Mouse (Mus musculus): Measurements from ENCODE around the gene Golga7b. TPM values are rescaled to one million over a fixed set of nuclear protein-coding genes. Genes with fewer than 3 reads are reported as not detected.

Gene Golga7b
- polyA plus RNA-seq, 1 experiment from 2014 or later, result 0.33 TPM

DNA sequence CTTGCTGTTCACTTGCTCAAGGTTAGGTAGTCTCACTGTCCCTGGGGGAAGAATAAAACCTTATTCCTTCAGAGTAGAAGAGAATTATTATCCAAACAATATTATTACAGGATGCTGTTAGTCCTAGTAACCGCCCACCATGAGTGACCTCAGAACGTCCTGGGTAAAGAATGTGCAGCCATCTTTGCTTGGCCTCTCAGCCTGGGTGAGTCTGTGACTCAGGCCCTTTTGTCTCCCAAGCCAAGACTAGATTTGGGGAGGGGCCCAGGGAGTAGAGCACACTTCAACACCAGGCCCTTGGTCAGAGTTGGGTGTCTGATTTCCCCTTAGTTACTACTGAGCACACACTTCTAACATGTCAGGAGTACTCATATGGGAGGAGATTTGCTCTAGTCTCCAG, 32.8 kb upstream of the Golga7b start:
- Histone ChIP-seq H3K36me3 (ENCODE audit: control insufficient read depth, insufficient read depth) (no peaks in the 10 kb centered on the region), H3K9me3 (replicated peaks; ENCODE audit: control insufficient read depth, low read length) (no peaks in the 10 kb centered on the region), H3K4me3 (ENCODE audit: low read length) (no peak overlapping the region), H3K27ac (ENCODE audit: low read length) (no peak overlapping the region), H3K4me1 (ENCODE audit: control insufficient read depth, insufficient read depth, low read length) (no peaks in the 10 kb centered on the region; the same call in 1 of the 2 replicates), H3K27me3 (ENCODE audit: control insufficient read depth, insufficient read depth, low read length) (no peaks in the 10 kb centered on the region), H3K4me2 (ENCODE audit: low read depth, low read length) (no peak overlapping the region), H3K9ac (ENCODE audit: low read length) (no peak overlapping the region)
- no peak for ATAC-seq (replicated peaks; ENCODE audit: extremely low read depth, insufficient read depth, low FRiP score)
- 70% methylated on average over 2 of the region's 2 CpGs for WGBS

GRCm38 (mm10) chr19:42216699-42217373, 30.5 kb upstream of the Golga7b start:
- Histone ChIP-seq H3K27ac (ENCODE audit: low read length) (no peak overlapping the region), H3K4me3 (ENCODE audit: low read length) (no peak overlapping the region), H3K4me1 (ENCODE audit: control insufficient read depth, insufficient read depth, low read length) (no peaks in the 10 kb centered on the region; the same call in 1 of the 2 replicates), H3K36me3 (ENCODE audit: control insufficient read depth, insufficient read depth) (no peaks in the 10 kb centered on the region), H3K9ac (ENCODE audit: low read length) (no peak overlapping the region), H3K4me2 (ENCODE audit: low read depth, low read length) (no peak overlapping the region), H3K9me3 (replicated peaks; ENCODE audit: control insufficient read depth, low read length) (no peaks in the 10 kb centered on the region), H3K27me3 (ENCODE audit: control insufficient read depth, insufficient read depth, low read length) (no peaks in the 10 kb centered on the region)
- no peak for ATAC-seq (replicated peaks; ENCODE audit: extremely low read depth, insufficient read depth, low FRiP score)
- 67% methylated on average over 7 of the region's 7 CpGs for WGBS

DNA sequence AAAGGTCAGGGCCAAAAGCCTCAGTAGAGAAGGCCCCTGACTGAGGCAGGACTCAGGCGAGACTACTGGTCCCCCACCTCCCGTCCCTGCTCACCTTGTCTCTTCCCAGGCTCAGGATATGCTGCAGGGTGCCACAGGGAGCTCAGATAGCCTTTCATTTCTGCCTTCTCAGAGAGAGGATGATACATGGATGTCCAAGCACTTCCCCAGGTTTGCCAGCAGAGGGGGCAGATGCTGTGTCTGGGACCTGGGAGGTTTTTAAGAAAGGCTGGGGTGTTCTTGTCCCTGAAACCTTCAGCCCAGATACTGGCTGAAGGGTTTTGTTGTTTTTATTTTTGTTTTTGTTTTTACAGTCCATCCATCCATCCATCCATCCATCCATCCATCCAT, 30.0 kb upstream of the Golga7b start:
- Histone ChIP-seq H3K27me3 (ENCODE audit: control insufficient read depth, insufficient read depth, low read length) (no peaks in the 10 kb centered on the region), H3K27ac (ENCODE audit: low read length) (no peak overlapping the region), H3K9ac (ENCODE audit: low read length) (no peak overlapping the region), H3K4me1 (ENCODE audit: control insufficient read depth, insufficient read depth, low read length) (no peaks in the 10 kb centered on the region), H3K9me3 (replicated peaks; ENCODE audit: control insufficient read depth, low read length) (no peaks in the 10 kb centered on the region), H3K4me3 (ENCODE audit: low read length) (no peak overlapping the region), H3K4me2 (ENCODE audit: low read depth, low read length) (no peak overlapping the region), H3K36me3 (ENCODE audit: control insufficient read depth, insufficient read depth) (no peaks in the 10 kb centered on the region)
- ATAC-seq (replicated peaks; ENCODE audit: extremely low read depth, insufficient read depth, low FRiP score), result no peak
- 0% methylated on average over 2 of the region's 2 CpGs for WGBS

DNA sequence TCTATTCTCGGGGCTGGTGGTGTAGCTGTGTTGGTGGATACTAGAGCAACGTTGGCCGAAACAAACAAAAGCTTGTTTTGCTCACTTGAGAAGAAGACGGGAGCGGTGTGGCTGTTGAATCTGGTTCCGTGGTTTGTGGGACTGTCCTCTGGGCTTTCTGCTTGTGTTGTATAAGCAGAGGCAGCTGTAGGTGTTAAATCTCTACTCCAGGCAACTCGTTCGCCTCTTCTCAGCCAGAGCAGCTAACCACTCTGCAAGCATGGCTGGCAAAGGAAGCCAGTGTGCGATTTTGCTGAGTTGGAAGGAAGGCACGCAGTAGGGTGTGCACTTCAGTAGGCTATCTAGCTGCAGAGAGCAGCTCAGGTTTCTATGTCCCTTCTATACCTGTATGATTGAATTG, 20.9 kb upstream of the Golga7b start:
- ATAC-seq (replicated peaks; ENCODE audit: extremely low read depth, insufficient read depth, low FRiP score), result no peak

DNA sequence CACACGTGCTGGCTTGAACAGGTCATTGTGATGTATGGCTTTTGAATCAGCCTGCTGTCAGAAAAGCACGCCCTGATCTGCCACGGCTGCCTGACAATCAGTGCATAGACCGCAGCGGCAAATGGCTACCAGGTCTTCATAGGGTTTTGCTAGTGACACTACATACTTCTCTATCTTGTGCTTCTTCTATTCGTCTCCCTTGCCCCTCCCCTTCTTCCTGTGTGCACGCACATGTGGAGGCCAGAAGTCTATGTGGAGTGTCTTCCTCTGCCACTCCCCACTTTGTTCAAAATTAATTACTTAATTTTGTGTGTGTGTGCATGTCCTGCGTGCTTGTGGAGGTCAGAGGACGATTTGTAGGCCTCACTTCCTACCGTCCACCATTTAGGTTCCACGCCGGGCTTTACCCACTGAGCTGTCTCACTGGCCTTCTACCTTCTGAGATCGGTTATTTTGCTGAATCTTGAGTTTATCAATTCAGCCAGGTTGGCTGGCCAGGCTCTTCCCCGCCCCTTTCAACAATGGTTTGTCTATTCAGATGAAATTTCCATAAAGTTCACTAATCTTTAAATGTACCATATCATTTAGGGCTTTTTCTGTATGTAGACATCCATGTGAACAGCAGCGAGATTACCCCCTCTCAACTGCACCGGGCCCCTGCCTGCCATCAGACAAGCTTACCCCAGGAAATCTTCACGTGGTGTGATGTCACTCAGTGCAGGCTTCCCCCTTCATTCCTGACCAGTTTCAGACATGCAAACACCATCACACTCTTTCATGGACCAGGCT, 17.7 kb upstream of the Golga7b start:
- WGBS, result 76% methylated on average over 17 of the region's 17 CpGs
- H3K36me3 ChIP-seq (ENCODE audit: control insufficient read depth, insufficient read depth), result no peaks in the 10 kb centered on the region
- H3K4me3 ChIP-seq (ENCODE audit: low read length), result no peak overlapping the region
- no peak for ATAC-seq (replicated peaks; ENCODE audit: extremely low read depth, insufficient read depth, low FRiP score)
- H3K27ac ChIP-seq (ENCODE audit: low read length), result no peak overlapping the region
- H3K9me3 ChIP-seq (replicated peaks; ENCODE audit: control insufficient read depth, low read length), result no peaks in the 10 kb centered on the region
- H3K4me1 ChIP-seq (ENCODE audit: control insufficient read depth, insufficient read depth, low read length), result no peaks in the 10 kb centered on the region
- no peaks in the 10 kb centered on the region for H3K27me3 ChIP-seq (ENCODE audit: control insufficient read depth, insufficient read depth, low read length)
- H3K4me2 ChIP-seq (ENCODE audit: low read depth, low read length), result no peak overlapping the region
- H3K9ac ChIP-seq (ENCODE audit: low read length), result no peak overlapping the region

More for the DNA sequence above, 20.9 kb upstream of the Golga7b start:
- WGBS, result 75% methylated on average over 10 of the region's 10 CpGs
- Histone ChIP-seq H3K4me1 (ENCODE audit: control insufficient read depth, insufficient read depth, low read length) (no peaks in the 10 kb centered on the region), H3K36me3 (ENCODE audit: control insufficient read depth, insufficient read depth) (no peaks in the 10 kb centered on the region), H3K9ac (ENCODE audit: low read length) (no peak overlapping the region), H3K4me2 (ENCODE audit: low read depth, low read length) (no peak overlapping the region), H3K27ac (ENCODE audit: low read length) (no peak overlapping the region), H3K27me3 (ENCODE audit: control insufficient read depth, insufficient read depth, low read length) (no peaks in the 10 kb centered on the region; the same call in 1 of the 2 replicates), H3K4me3 (ENCODE audit: low read length) (no peak overlapping the region), H3K9me3 (replicated peaks; ENCODE audit: control insufficient read depth, low read length) (no peaks in the 10 kb centered on the region)

GRCm38 (mm10) chr19:42230288-42230568, 17.1 kb upstream of the Golga7b start:
- WGBS, result 58% methylated on average over 5 of the region's 5 CpGs
- Histone ChIP-seq H3K27ac (ENCODE audit: low read length) (no peak overlapping the region), H3K4me3 (ENCODE audit: low read length) (no peak overlapping the region), H3K36me3 (ENCODE audit: control insufficient read depth, insufficient read depth) (no peaks in the 10 kb centered on the region), H3K9me3 (replicated peaks; ENCODE audit: control insufficient read depth, low read length) (no peaks in the 10 kb centered on the region), H3K4me2 (ENCODE audit: low read depth, low read length) (no peak overlapping the region), H3K4me1 (ENCODE audit: control insufficient read depth, insufficient read depth, low read length) (no peaks in the 10 kb centered on the region), H3K9ac (ENCODE audit: low read length) (no peak overlapping the region), H3K27me3 (ENCODE audit: control insufficient read depth, insufficient read depth, low read length) (no peaks in the 10 kb centered on the region)
- ATAC-seq (replicated peaks; ENCODE audit: extremely low read depth, insufficient read depth, low FRiP score), result no peak

GRCm38 (mm10) chr19:42230986-42231385, 16.4 kb upstream of the Golga7b start:
- Histone ChIP-seq H3K27ac (ENCODE audit: low read length) (no peak overlapping the region), H3K9me3 (replicated peaks; ENCODE audit: control insufficient read depth, low read length) (no peaks in the 10 kb centered on the region), H3K4me3 (ENCODE audit: low read length) (no peak overlapping the region), H3K4me2 (ENCODE audit: low read depth, low read length) (no peak overlapping the region), H3K36me3 (ENCODE audit: control insufficient read depth, insufficient read depth) (no peaks in the 10 kb centered on the region), H3K9ac (ENCODE audit: low read length) (no peak overlapping the region), H3K27me3 (ENCODE audit: control insufficient read depth, insufficient read depth, low read length) (no peaks in the 10 kb centered on the region), H3K4me1 (ENCODE audit: control insufficient read depth, insufficient read depth, low read length) (no peaks in the 10 kb centered on the region)
- ATAC-seq (replicated peaks; ENCODE audit: extremely low read depth, insufficient read depth, low FRiP score), result no peak
- WGBS, result 86% methylated on average over 13 of the region's 13 CpGs

DNA sequence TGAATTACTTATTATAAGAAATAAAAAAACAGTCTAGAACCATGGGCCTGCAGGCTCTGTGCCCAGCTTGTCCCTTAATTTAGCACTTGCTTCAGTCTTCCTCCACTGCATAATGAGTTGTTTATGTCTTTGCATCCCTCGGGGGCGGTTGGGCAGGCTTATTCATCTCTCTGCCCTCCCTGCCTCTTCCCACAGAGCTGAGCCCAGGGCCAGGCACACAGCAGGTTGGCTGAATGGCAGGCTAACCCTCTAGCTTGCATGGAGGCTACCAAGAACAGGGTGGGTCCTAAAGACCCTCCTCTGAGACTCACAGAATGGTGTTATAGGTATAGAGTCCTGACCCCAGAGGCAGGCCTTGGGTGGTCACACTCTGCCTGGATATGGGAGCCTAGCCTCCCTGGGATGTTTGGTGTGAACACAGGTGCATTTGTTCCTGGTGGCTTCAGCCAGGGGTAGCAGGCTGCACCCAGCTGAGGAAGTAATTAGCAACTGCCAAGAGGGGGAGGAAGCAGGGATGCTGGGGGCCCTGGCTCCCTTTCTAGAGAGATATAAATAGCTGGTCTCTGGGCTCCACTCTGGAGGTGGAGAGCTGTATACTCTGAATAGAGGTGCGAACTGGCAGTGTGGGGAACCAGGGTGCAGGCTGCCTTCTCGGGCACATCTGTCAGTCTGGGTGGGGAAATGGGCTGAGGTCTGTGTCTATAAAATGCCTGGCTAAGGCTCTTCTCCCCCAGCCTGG, 9.6 kb upstream of the Golga7b start:
- H3K27ac ChIP-seq (ENCODE audit: low read length), result peak overlapping the region; percentile 91
- ATAC-seq (replicated peaks; ENCODE audit: extremely low read depth, insufficient read depth, low FRiP score), result peak; percentile 75
- no peaks in the 10 kb centered on the region for H3K36me3 ChIP-seq (ENCODE audit: control insufficient read depth, insufficient read depth)
- H3K9ac ChIP-seq (ENCODE audit: low read length), result 0 out of 2 replicates have a peak overlapping the region, but pooled peaks have one; percentile 32
- H3K27me3 ChIP-seq (ENCODE audit: control insufficient read depth, insufficient read depth, low read length), result no peaks in the 10 kb centered on the region
- peak overlapping the region; percentile 59 for H3K4me2 ChIP-seq (ENCODE audit: low read depth, low read length)
- WGBS, result 20% methylated on average over 4 of the region's 4 CpGs
- H3K4me1 ChIP-seq (ENCODE audit: control insufficient read depth, insufficient read depth, low read length), result peaks cover 9% of the 10 kb centered on the region
- no peak overlapping the region for H3K4me3 ChIP-seq (ENCODE audit: low read length)
- no peaks in the 10 kb centered on the region for H3K9me3 ChIP-seq (replicated peaks; ENCODE audit: control insufficient read depth, low read length)

GRCm38 (mm10) chr19:42238341-42238715, 9.0 kb upstream of the Golga7b start:
- H3K9me3 ChIP-seq (replicated peaks; ENCODE audit: control insufficient read depth, low read length), result no peaks in the 10 kb centered on the region
- no peak overlapping the region for H3K4me3 ChIP-seq (ENCODE audit: low read length)
- ATAC-seq (replicated peaks; ENCODE audit: extremely low read depth, insufficient read depth, low FRiP score), result peak; percentile 92
- H3K4me1 ChIP-seq (ENCODE audit: control insufficient read depth, insufficient read depth, low read length), result peaks cover 9% of the 10 kb centered on the region
- H3K36me3 ChIP-seq (ENCODE audit: control insufficient read depth, insufficient read depth), result no peaks in the 10 kb centered on the region
- WGBS, result 32% methylated on average over 7 of the region's 7 CpGs
- H3K27ac ChIP-seq (ENCODE audit: low read length), result peak overlapping the region; percentile 91
- H3K9ac ChIP-seq (ENCODE audit: low read length), result 0 out of 2 replicates have a peak overlapping the region, but pooled peaks have one; percentile 32
- no peaks in the 10 kb centered on the region for H3K27me3 ChIP-seq (ENCODE audit: control insufficient read depth, insufficient read depth, low read length)
- H3K4me2 ChIP-seq (ENCODE audit: low read depth, low read length), result peak overlapping the region; percentile 59
